Mouse (Mus musculus) liver, adult 10 weeks (tissue): ENCODE results near the gene Bcl11b. TPM values are rescaled to one million over a fixed set of nuclear protein-coding genes. Genes with fewer than 3 reads are reported as not detected.

Source experiments
- polyA plus RNA-seq: library from polyadenylated mRNA; stranded (reverse); fragments of 350-450 nt; fragmentation: Illumina TruSeq; extraction: RNeasy Lipid Tissue Mini Kit (QIAGEN cat#74804); gene quantifications from one replicate; pipeline ENCODE4 v1.2.3, GENCODE M21; 2014; ENCODE audit warnings: low read depth, low replicate concordance

Bcl11b gene
- 0.08 TPM for polyA plus RNA-seq

GRCm38 (mm10) chr12:108003483-108003882 is at the start of gene Bcl11b:
Gene Bcl11b (minus strand): TSS chr12:108003602.

Other genes starting within 250 kb of the Bcl11b start
- 95.4 TPM for gene Setd3, start 175.7 kb upstream of the Bcl11b start, polyA plus RNA-seq
- gene Ccnk, start 176.0 kb upstream of the Bcl11b start, polyA plus RNA-seq: 13.2 TPM